Mouse (Mus musculus) brain, embryonic 18.5 days (tissue): Measurements from ENCODE around the gene Caml.
"Not testable (repeated sequence)": the region's sequence is repeated elsewhere in the genome, so short reads cannot be mapped to it uniquely, and the experiment has no call there.

Experiments
- DNase-seq: peaks from one replicate; pipeline ENCODE4 v3.0.0-alpha.2; 2012; ENCODE audit warnings: low read depth, low spot score

The Caml gene

GRCm38 (mm10) chr13:55620275-55620674 is 2.5 kb upstream of the Caml start:
- DNase-seq = no peak

- not testable (repeated sequence) for DNase-seq
These were observed 603 bp upstream of the Caml start for GRCm38 (mm10) chr13:55622156-55622648.

GRCm38 (mm10) chr13:55634639-55635127 is 11.9 kb downstream of the Caml start, which contains the start of gene Ddx46:
Ddx46 (plus strand) TSS chr13:55635027.
- DNase-seq = peak; percentile 61

GRCm38 (mm10) chr13:55635146-55635571 is 12.4 kb downstream of the Caml start:
- DNase-seq = no peak

GRCm38 (mm10) chr13:55636185-55636983 is 13.6 kb downstream of the Caml start:
- no peak for DNase-seq

GRCm38 (mm10) chr13:55640480-55640879 is 17.7 kb downstream of the Caml start:
- DNase-seq = peak; percentile 10

- DNase-seq = no peak
These were observed 21.7 kb downstream of the Caml start for GRCm38 (mm10) chr13:55644525-55644924.

GRCm38 (mm10) chr13:55650098-55650497 is 27.3 kb downstream of the Caml start:
- no peak for DNase-seq

GRCm38 (mm10) chr13:55650980-55651379 is 28.2 kb downstream of the Caml start:
- DNase-seq = no peak

- no peak for DNase-seq
These were observed 45.7 kb downstream of the Caml start for GRCm38 (mm10) chr13:55668550-55668949.

GRCm38 (mm10) chr13:55672711-55673110 is 49.9 kb downstream of the Caml start:
- no peak for DNase-seq

GRCm38 (mm10) chr13:55677364-55677763 is 54.6 kb downstream of the Caml start:
- no peak for DNase-seq
